In the genomic region with DNA sequence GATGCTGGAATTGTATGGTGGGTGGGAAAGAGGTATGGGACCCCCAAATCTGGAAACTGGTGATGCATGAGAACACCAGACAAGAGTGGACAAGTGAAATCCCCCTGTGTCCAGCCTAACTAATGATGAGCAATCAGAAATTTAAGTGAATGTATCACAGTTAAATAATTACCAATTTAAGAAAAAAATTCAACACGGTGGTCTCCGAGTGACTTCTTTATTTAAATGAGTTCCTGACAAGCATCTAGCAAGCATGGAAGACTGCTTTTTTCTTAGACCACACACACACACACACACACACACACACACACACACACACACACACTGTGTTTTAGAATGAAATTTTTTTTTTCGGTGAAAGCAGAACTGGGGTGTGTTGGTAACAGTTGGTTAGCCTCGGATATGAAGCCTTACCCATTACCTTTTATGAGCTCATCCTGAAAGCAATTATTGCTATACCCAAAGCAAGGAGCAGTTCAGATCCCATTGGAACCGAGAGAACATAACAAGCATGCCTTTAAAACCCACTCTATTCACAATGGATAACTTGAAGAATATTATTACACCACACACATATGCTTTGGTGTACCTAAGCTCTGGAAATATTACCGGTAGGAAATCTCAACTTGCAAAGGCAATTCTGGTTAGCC, we compare ENCODE assay signal across 13 mouse cellular contexts.
DNase-seq lines count a peak whose midpoint lies in the region; ATAC-seq and TF ChIP-seq lines count a peak whose summit lies in the region.
"Had no signal": no experiment of that assay in that cellular context is flagged by ENCODE, and none has a peak within 500 bp of the region (broad histone marks: within the 10 kb centered on the region; RNA-seq: fewer than 3 reads in every experiment).

No protein-coding gene starts in this region.

- H3K4me2 ChIP-seq in forebrain, embryonic 13.5 days, result peak overlapping the region; percentile 63
- H3K4me2 ChIP-seq in hindbrain, embryonic 16.5 days (ENCODE audit: low read length), result peak overlapping the region; percentile 60
- peak overlapping the region; percentile 54 for H3K4me2 ChIP-seq in neural tube, embryonic 13.5 days
- no peak overlapping the region for H3K4me2 ChIP-seq in kidney, embryonic 16.5 days (replicated peaks; ENCODE audit: low read depth, low read length)
- H3K4me2 ChIP-seq: heart, embryonic 12.5 days had no signal

- TF ChIP-seq POLR2A in brain, embryonic 14.5 days (IDR thresholded peaks at IDR 0.05; ENCODE audit: borderline replicate concordance, extremely low read depth, insufficient read depth, insufficient read length, poor library complexity, severe bottlenecking), result no peak

- no peaks in the 10 kb centered on the region; the same call in 1 of the 2 replicates for H3K9me3 ChIP-seq in forebrain, embryonic 13.5 days (replicated peaks)
- H3K9me3 ChIP-seq in hindbrain, embryonic 16.5 days (ENCODE audit: control insufficient read depth, low read length), result no peaks in the 10 kb centered on the region
- no peaks in the 10 kb centered on the region for H3K9me3 ChIP-seq in neural tube, embryonic 13.5 days
- H3K9me3 ChIP-seq in kidney, embryonic 16.5 days (ENCODE audit: low read length), result no peaks in the 10 kb centered on the region
- H3K9me3 ChIP-seq: heart, embryonic 12.5 days had no signal

- 0 out of 2 replicates have a peak, but pooled peaks have one; percentile 8 for ATAC-seq in forebrain, embryonic 13.5 days
- ATAC-seq in hindbrain, embryonic 16.5 days, result 0 out of 2 replicates have a peak, but pooled peaks have one; percentile 26
- peak; percentile 64; the same call in 1 of the 2 replicates for ATAC-seq in neural tube, embryonic 13.5 days (ENCODE audit: low read depth)
- no peak for ATAC-seq in kidney, embryonic 16.5 days (ENCODE audit: low FRiP score, low TSS enrichment)
- ATAC-seq: CD4-positive, CD25-positive, alpha-beta regulatory T cell, adult 4 months had no signal

- peak overlapping the region; percentile 74 for H3K9ac ChIP-seq in forebrain, embryonic 13.5 days
- H3K9ac ChIP-seq in hindbrain, embryonic 16.5 days (ENCODE audit: low read depth, low read length), result peak overlapping the region; percentile 59
- H3K9ac ChIP-seq in neural tube, embryonic 13.5 days, result peak overlapping the region; percentile 58
- H3K9ac ChIP-seq in kidney, embryonic 16.5 days (replicated peaks; ENCODE audit: low read length), result no peak overlapping the region
- H3K9ac ChIP-seq: heart, embryonic 12.5 days had no signal

- no peaks in the 10 kb centered on the region for H3K27me3 ChIP-seq in forebrain, embryonic 13.5 days
- no peaks in the 10 kb centered on the region for H3K27me3 ChIP-seq in hindbrain, embryonic 16.5 days (replicated peaks; ENCODE audit: control insufficient read depth, insufficient read depth, low read length)
- H3K27me3 ChIP-seq in neural tube, embryonic 13.5 days, result no peaks in the 10 kb centered on the region
- H3K27me3 ChIP-seq in kidney, embryonic 16.5 days (ENCODE audit: insufficient read depth, low read length), result no peaks in the 10 kb centered on the region
- H3K27me3 ChIP-seq: heart, embryonic 12.5 days had no signal

- no peaks in the 10 kb centered on the region for H3K36me3 ChIP-seq in forebrain, embryonic 13.5 days (ENCODE audit: poor library complexity, severe bottlenecking)
- H3K36me3 ChIP-seq in hindbrain, embryonic 16.5 days (ENCODE audit: control insufficient read depth, insufficient read depth, low read length), result no peaks in the 10 kb centered on the region
- H3K36me3 ChIP-seq in neural tube, embryonic 13.5 days, result no peaks in the 10 kb centered on the region
- no peaks in the 10 kb centered on the region for H3K36me3 ChIP-seq in kidney, embryonic 16.5 days (ENCODE audit: insufficient read depth, low read length)
- H3K36me3 ChIP-seq: heart, embryonic 12.5 days had no signal

- H3K4me3 ChIP-seq in forebrain, embryonic 13.5 days, result peak overlapping the region; percentile 42
- peak overlapping the region; percentile 42 for H3K4me3 ChIP-seq in hindbrain, embryonic 16.5 days (ENCODE audit: low read length)
- H3K4me3 ChIP-seq in neural tube, embryonic 13.5 days, result peak overlapping the region; percentile 35
- H3K4me3 ChIP-seq in kidney, embryonic 16.5 days (ENCODE audit: low read length), result no peak overlapping the region
- H3K4me3 ChIP-seq: heart, embryonic 12.5 days had no signal

- peak; percentile 69 for DNase-seq in brain, embryonic 14.5 days (ENCODE audit: low read depth)
- no peak for DNase-seq in embryo, embryonic 10 days (ENCODE audit: low spot score)
- no peak for DNase-seq in kidney, adult 9 months
- DNase-seq: liver; thymus, postnatal 36 days had no signal

- H3K27ac ChIP-seq in forebrain, embryonic 13.5 days, result peak overlapping the region; percentile 80
- H3K27ac ChIP-seq in hindbrain, embryonic 16.5 days (ENCODE audit: low read depth, low read length), result peak overlapping the region; percentile 78
- peak overlapping the region; percentile 68 for H3K27ac ChIP-seq in neural tube, embryonic 13.5 days (replicated peaks)
- H3K27ac ChIP-seq in kidney, embryonic 16.5 days (ENCODE audit: low read length), result no peak overlapping the region
- H3K27ac ChIP-seq: kidney, postnatal 0 days; stomach, postnatal 0 days had no signal

- WGBS in forebrain, embryonic 13.5 days, result 23% methylated on average over 6 of the region's 6 CpGs
- WGBS in hindbrain, embryonic 16.5 days, result 15% methylated on average over 6 of the region's 6 CpGs
- WGBS in neural tube, embryonic 13.5 days, result 22% methylated on average over 6 of the region's 6 CpGs
- 85% methylated on average over 6 of the region's 6 CpGs for WGBS in kidney, embryonic 16.5 days

- TF ChIP-seq CTCF in brain, embryonic 14.5 days (IDR thresholded peaks at IDR 0.05; ENCODE audit: borderline replicate concordance, extremely low read depth, insufficient read depth, insufficient read length), result no peak

- H3K4me1 ChIP-seq in forebrain, embryonic 13.5 days, result peaks cover 41% of the 10 kb centered on the region
- H3K4me1 ChIP-seq in hindbrain, embryonic 16.5 days (ENCODE audit: control insufficient read depth, insufficient read depth, low read depth, low read length), result peaks cover 4% of the 10 kb centered on the region
- peaks cover 23% of the 10 kb centered on the region for H3K4me1 ChIP-seq in neural tube, embryonic 13.5 days (replicated peaks)
- no peaks in the 10 kb centered on the region for H3K4me1 ChIP-seq in kidney, embryonic 16.5 days (ENCODE audit: insufficient read depth, low read length)
